Mouse (Mus musculus) ovary, postnatal 14 days (tissue): ENCODE results near the gene Gm49673.
"Not testable (repeated sequence)": the region's sequence is repeated elsewhere in the genome, so short reads cannot be mapped to it uniquely, and the experiment has no call there.

ENCODE experiments used
- DNase-seq: peaks from one replicate; pipeline ENCODE4 v3.0.0; 2022; ENCODE audit warnings: low spot score

Gm49673 gene

DNA sequence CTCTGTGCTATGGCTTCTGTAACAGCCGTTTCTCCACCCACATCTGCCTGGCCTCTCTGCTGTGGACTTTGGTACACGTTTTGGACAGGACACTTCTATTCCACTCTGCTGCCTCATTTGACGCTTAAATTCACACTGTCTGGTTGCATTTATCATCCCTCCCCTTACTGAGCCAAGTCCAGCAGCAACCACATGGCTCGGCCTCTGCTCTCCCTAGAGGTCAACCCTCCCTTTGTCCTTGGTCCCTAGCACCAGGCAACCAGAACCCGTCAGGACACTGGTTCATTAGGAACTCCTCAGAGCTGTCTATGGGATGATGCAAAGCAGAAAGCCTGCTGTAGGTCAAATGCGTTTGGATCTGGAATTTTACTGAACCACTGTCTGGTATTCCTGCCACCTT is 16.7 kb downstream of the Gm49673 start:
- DNase-seq, result not testable (repeated sequence)

- DNase-seq, result not testable (repeated sequence)
Observed at GRCm38 (mm10) chr17:8129578-8129977, 18.0 kb downstream of the Gm49673 start.

DNA sequence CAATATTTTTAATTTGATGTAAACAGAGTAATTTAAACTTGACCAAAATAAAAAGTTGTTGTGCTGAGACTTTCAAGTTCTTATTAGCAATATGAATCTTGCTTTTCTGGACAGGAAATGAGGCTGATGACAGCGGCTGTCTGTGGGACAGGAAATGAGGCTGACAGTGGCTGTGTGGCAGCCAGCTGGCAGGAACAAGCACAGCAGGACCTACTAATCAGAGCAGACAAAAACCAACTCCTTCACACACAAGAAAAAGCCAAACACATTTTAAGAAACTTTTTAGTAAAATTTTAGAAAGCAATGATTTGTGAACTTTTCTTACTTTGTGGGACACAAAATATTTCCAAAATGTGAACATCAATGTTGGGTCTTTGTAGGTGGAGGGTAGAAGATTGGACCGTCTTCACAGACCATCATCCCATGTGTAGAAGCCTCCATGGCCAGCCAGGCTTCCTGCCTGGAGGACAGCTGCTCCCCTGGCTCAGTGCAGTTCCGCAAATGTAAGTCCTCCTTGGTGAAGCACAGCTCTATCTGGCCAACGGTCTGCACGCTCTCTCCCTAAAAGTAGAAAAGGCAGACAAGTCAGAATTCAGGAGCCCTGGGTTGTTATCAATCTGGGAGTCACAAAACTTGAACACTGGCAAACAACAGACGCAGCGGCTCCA is 19.1 kb downstream of the Gm49673 start:
- DNase-seq, result not testable (repeated sequence)

DNA sequence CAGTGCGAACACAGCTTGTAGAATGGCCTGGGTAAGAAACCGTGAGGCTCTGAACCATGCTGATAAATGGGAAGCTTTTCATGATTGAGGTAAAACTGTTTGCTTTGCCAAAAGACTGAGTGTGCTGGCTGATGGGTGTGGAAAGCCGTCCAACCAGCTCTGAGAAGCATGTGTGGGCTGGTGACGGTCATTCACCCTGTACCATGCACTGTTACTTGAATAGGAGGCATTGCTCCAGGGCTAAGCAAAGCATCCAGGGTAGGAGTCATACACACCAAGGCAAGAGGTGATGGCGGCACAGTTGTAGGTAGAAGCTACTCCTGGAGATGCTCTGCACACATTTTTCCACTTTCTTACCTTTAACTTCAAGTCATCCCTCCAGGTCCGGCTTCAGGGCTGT is 23.0 kb downstream of the Gm49673 start:
- DNase-seq, result not testable (repeated sequence)

- not testable (repeated sequence) for DNase-seq
Observed at GRCm38 (mm10) chr17:8122974-8123373, 24.6 kb downstream of the Gm49673 start.

DNA sequence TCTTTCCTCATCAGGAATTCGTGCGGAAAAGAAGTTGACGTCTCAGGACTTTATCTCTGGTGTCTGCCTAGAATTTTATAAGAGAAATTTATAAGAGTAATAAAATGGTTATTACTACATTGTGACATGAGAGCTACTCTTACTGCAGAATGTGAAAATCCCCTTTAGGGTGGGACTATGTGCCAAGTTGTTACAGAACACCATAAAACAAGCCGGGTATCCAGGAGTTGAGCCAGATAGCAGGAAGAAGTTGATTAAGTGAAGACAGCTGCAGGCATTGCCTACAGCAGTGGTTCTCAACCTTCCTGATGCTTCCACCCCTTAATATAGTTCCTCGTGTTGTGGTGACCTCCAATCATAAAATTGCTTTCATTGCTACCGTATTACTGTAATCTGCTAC is 30.7 kb downstream of the Gm49673 start:
- not testable (repeated sequence) for DNase-seq

- DNase-seq, result not testable (repeated sequence)
Observed at GRCm38 (mm10) chr17:8116378-8116777, 31.2 kb downstream of the Gm49673 start.

DNA sequence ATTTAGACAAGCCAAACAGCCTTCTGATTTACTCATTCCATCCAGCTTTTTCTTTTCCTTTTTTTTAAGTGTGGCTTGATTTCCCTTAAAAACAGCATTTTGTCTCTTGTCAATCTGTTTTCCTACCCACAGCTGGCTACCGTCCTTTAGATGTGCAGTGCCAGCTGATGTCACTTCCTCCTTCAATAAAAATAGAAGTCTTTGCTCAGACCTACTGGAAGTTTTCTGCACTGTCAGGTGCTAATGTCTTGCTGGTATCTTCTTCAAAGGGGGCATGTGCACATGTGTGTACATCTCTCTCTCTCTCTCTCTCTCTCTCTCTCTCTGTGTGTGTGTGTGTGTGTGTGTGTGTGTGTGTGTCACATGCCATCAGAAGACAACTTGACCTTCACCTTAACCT is 35.4 kb downstream of the Gm49673 start:
- DNase-seq, result not testable (repeated sequence)

DNA sequence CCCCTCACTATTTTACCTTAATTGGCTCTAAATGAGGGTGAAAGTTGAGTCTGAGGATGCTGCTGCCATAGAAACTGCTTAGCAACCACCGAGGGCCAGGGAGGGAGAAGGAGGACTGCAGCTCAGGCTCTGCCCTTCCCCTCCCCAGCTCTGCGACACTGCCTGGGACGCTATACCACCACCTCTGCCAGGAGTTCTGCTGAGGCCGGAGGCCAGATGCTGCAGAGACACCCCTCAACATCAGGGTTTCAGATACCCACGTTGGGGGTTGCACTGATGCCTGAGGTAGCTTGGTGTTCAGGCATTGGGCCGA is 46.3 kb downstream of the Gm49673 start:
- DNase-seq, result not testable (repeated sequence)

GRCm38 (mm10) chr17:8100405-8101296 is 46.9 kb downstream of the Gm49673 start:
- not testable (repeated sequence) for DNase-seq

GRCm38 (mm10) chr17:8096199-8096598 is 51.4 kb downstream of the Gm49673 start:
- DNase-seq, result not testable (repeated sequence)

DNA sequence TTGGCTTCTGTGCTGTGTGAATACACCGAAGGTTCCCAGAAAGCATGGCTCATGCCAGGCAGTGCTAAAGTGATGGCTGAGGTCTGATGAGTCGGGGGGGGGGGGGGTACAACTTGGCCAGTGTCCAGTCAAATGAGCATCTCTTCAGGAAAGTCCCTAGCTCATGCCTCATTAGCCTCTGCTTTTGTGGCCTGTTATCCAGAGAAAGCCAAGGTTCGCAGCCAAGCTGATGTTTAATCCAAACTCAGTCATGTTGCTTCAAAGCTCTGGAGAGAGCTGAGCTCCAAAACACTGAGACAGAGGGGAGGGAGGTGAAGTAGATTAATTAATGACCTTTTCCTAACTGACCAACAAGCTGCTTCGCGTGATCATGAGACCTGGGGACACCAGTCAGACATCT is 51.9 kb downstream of the Gm49673 start:
- not testable (repeated sequence) for DNase-seq

GRCm38 (mm10) chr17:8092537-8093526 is 54.8 kb downstream of the Gm49673 start:
- DNase-seq, result not testable (repeated sequence)

DNA sequence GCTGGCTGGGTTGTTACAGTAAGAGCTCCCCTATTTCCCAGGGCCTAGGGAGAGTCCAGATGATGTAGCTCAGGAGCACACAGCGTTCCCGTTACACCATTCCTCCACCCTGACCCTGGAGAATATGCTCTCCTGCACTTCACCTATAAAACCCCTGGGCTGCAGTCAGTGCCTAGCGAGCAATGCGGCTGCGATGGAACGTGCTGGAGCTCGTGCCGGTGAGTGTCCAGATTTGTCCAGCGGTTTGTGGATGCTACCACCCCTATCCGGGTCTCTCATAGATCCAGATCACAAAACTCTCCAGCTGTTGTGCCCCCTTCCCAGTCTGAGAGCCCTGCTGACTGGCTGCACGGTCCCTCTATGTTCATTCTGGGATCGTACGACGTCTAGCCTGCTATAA is 56.3 kb downstream of the Gm49673 start:
- DNase-seq, result not testable (repeated sequence)

DNA sequence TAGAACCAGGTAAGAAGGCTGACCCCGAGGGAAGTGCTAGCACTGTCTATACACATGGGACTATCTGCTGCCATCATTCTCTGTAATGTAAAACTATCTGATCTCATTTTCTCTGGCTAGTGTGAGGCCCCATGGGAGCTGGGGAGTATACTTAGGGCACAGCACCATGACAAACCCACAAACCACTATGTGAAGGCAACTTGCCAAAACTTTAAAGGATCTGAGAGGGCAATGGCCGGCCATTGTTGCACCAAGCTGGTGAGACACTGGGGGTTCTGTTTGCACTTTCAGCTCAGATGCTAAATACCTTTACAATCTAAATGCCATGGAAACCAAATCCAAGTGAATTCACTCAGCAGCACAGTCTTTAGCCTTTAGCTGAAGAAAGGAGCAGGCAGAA is 77.7 kb downstream of the Gm49673 start:
- DNase-seq, result not testable (repeated sequence)

- not testable (repeated sequence) for DNase-seq
Observed at GRCm38 (mm10) chr17:8056637-8057138, 90.9 kb downstream of the Gm49673 start.

DNA sequence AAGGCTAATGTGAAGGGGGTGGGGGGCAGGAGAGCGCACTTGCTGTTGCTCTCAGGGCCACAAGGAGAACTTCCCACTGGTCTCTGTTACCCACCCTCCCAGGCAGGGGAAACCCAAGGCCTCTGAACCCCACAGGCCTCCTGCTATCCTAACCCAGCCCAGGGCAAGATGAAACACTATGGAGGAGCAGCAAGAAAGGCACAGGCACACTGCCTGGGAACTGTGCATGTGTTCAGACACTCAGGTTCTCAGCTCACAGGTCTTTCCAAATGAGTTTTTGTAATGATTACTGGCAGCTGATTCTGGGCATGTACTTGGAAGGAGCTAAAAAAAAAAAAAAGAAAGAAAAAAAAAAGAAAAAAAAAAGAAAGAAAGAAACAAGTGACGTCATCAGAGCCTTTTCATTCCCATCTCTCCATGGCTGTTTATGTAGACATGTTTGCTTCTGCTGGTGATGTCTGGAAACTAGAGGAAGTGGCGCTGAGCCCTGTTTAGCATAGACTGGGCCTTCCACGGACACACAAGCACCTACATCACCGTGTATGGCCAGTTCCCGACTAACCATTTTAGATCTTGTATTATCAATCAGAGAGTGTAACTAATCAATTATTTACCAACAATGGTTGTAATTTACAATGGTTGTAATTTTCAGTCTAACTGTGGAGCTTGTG is 91.5 kb downstream of the Gm49673 start:
- not testable (repeated sequence) for DNase-seq

DNA sequence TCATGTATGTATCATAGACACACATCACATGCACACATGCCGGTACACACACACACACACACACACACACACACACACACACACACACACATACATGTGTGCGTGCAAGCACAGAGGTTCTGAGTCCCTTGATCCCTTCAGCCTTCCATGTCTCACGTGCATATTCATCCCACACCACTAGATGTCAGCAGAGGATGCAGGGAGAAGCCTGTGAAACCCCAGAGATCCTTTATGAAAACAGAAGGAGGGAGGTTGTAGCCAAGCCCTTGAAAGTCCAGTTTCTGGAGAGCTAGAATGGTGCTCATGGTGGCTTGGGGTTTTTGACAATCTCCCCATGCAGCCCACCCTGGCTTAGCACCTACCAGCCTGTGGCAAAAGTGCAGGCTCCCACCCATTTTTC is 96.3 kb downstream of the Gm49673 start:
- peak; percentile 79 for DNase-seq

GRCm38 (mm10) chr17:8050218-8050617 is 97.4 kb downstream of the Gm49673 start:
- DNase-seq, result not testable (repeated sequence)

DNA sequence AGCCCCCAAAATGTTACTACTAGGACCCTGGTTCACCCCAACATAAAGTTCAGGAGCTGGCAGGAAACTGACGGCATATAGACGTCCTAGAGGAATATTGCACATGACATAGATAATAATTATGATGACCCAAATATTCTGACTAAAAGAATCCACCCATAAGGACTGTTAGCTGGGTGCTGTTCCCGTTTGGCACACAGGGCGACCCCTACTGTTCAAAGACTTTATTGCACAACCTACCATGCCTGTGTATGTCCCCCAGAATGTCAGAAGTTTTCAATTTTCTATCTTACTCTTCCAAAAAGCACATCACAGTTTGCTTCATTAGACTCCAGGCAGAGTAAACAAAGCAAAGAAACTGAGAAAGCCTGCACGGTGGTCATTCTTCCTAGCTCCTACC is 101.4 kb downstream of the Gm49673 start:
- peak; percentile 45 for DNase-seq

DNA sequence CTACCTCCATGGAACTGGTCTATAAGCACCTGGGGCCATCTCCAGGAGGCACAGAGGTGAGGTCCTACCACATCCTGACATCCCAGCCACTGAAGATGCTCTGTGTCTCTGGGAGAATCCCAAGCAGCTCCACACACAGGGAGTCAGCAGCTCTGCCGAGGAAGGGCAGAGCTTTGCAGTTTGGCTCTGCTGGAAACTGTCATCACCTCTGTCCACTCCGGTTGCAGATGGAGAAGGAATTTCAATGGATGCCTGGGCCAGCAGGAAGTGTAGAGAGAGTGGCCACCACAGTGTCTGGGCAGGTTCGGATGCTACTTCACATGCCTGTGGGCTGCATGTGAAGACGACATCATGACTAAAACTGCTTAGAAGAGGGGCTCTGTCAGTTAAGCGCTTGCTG is 106.4 kb downstream of the Gm49673 start:
- not testable (repeated sequence) for DNase-seq
